Mouse (Mus musculus) limb, embryonic 15.5 days (tissue): ENCODE measurements around the gene Foxp1. TPM values are rescaled to one million over a fixed set of nuclear protein-coding genes. Genes with fewer than 3 reads are reported as not detected.

ENCODE experiments used
- ATAC-seq: fragments of 200-750 bp; cut with Nextera tagmentation; 2 replicates; pipeline ENCODE4 v1.8.0; 2017; ENCODE audit warnings: low read depth, moderate TSS enrichment; ENCODE audit not compliant: insufficient number of reproducible peaks, low FRiP score, low TSS enrichment
- H3K27ac ChIP-seq: fragments of 300-500 bp; sonication (generic); 2 replicates; pipeline ENCODE4 v1.5.1; 2015; ENCODE audit warnings: moderate library complexity, mild to moderate bottlenecking, inconsistent platforms
- H3K27me3 ChIP-seq: fragments of 300-500 bp; sonication (generic); 2 replicates; pipeline ENCODE4 v1.6.1; 2015; ENCODE audit warnings: inconsistent platforms
- H3K36me3 ChIP-seq: fragments of 300-500 bp; sonication (generic); 2 replicates; pipeline ENCODE4 v1.6.1; 2015; ENCODE audit warnings: inconsistent platforms
- H3K4me1 ChIP-seq: fragments of 300-500 bp; sonication (generic); 2 replicates; pipeline ENCODE4 v1.6.1; 2015; ENCODE audit warnings: inconsistent platforms
- H3K4me2 ChIP-seq: fragments of 300-500 bp; sonication (generic); 2 replicates; pipeline ENCODE4 v1.6.1; 2015; ENCODE audit warnings: mild to moderate bottlenecking, inconsistent platforms
- H3K4me3 ChIP-seq: fragments of 300-500 bp; sonication (generic); 2 replicates; pipeline ENCODE4 v1.5.1; 2015; ENCODE audit warnings: mild to moderate bottlenecking, inconsistent platforms
- H3K9ac ChIP-seq: fragments of 300-500 bp; sonication (generic); 2 replicates; pipeline ENCODE4 v1.6.1; 2015; ENCODE audit warnings: inconsistent platforms
- H3K9me3 ChIP-seq: fragments of 300-500 bp; sonication (generic); 2 replicates; pipeline ENCODE4 v1.6.1; 2016; ENCODE audit warnings: inconsistent platforms
- WGBS: fragments of 180-500 bp; shearing (Covaris S2); methylation state at CpG from one replicate; pipeline ENCODE4 v1.1.7; 2015; 5-methylcytosine and 5-hydroxymethylcytosine counted together
- polyA plus RNA-seq: library from polyadenylated mRNA; unstranded; fragments of >200 nt; fragmentation: Nextera tagmentation; extraction: Ambion mirVana; gene quantifications from 2 replicates; pipeline ENCODE4 v1.2.1, GENCODE M21; 2015

Gene Foxp1
- polyA plus RNA-seq, 1 experiment from 2014 or later = 142 TPM

DNA sequence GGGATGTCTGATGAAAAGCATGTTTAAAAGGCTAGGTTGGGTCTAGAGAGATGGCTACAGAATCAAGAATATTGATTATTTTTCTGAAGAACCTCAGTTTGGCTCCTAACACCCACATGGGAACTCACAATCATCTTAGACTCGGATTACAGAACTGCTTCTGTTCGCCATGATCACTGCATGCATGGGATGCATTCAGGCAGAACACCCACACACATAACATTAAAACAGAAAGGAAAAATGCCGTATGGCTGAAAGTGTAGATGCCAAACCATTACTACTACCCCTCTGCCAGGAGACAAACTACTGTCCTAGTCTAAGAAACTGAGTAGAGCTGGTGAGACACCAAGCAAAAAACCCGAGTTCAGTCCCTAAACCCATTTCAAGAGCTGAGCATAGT is 192.4 kb downstream of the Foxp1 start:
- Histone ChIP-seq H3K27me3 (no peaks in the 10 kb centered on the region), H3K27ac (no peak overlapping the region), H3K4me3 (no peak overlapping the region), H3K4me1 (no peaks in the 10 kb centered on the region), H3K4me2 (no peak overlapping the region), H3K9ac (no peak overlapping the region), H3K36me3 (no peaks in the 10 kb centered on the region), H3K9me3 (no peaks in the 10 kb centered on the region)
- ATAC-seq = no peak
- 83% methylated on average over 4 of the region's 4 CpGs for WGBS

DNA sequence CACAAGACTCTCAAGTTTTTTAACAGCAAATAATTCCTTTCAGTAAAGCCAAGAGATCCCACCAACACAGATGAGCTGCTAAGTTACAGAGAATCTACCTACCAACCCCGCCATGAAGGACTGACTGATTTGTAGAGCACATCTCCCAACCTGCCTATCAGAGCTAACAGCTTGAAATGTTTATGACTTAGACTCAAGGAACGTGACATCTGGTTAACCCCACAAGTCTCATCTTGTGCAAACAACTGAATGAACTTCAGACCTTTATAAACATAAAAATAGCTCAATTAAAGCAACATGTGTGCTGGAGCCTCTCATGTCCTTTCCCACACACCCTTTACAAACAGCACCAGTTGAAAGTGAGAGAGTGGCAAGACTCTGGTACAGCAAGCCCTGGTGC is 193.9 kb downstream of the Foxp1 start:
- H3K4me1 ChIP-seq = no peaks in the 10 kb centered on the region
- H3K27ac ChIP-seq = no peak overlapping the region
- H3K4me3 ChIP-seq = no peak overlapping the region
- no peak overlapping the region for H3K9ac ChIP-seq
- 20% methylated on average over 2 of the region's 2 CpGs for WGBS
- H3K27me3 ChIP-seq = no peaks in the 10 kb centered on the region
- H3K4me2 ChIP-seq = no peak overlapping the region
- ATAC-seq = no peak
- H3K36me3 ChIP-seq = no peaks in the 10 kb centered on the region
- H3K9me3 ChIP-seq = no peaks in the 10 kb centered on the region

DNA sequence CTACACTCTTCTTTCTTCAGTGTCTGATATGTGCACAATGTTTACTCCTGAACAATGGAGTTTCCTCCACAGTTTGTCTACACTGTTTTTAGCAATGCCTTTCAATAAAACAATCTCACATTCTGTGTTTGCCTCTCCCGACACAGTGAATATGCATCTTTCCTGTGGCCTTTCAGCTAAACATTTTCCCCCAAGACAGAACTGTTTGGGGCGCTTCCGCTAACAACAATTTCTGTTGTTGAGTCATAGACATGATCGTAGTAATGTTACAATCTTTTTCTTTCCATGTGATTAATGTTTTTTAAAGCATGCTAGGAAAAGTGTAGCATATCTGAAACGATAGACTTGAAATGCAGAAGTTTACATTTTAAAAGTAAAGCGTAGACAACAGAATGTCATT is 194.4 kb downstream of the Foxp1 start:
- Histone ChIP-seq H3K27me3 (no peaks in the 10 kb centered on the region), H3K4me2 (no peak overlapping the region), H3K36me3 (no peaks in the 10 kb centered on the region), H3K9me3 (no peaks in the 10 kb centered on the region), H3K27ac (no peak overlapping the region), H3K4me1 (no peaks in the 10 kb centered on the region), H3K9ac (no peak overlapping the region), H3K4me3 (no peak overlapping the region)
- ATAC-seq = no peak
- 65% methylated on average over 6 of the region's 6 CpGs for WGBS

DNA sequence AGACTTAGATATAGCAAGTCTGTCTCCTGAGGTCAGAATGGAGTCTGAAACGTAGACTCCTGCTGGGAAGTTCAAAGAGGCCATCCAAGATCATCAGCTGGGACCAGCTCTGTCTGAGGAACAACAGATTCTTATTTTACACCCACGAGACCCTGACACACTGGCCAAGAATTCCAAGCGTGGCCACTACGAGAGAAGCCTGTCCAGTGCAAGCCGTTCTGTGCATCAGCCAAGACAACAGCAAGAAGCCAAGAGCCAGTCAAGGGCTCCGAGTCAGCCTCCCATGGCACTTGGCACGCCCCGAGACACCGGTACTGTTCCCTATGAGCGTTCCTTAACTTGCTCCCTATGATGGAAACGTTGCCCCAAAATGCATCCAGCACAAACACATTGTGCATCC is 194.8 kb downstream of the Foxp1 start:
- 76% methylated on average over 11 of the region's 11 CpGs for WGBS
- H3K27me3 ChIP-seq = no peaks in the 10 kb centered on the region
- H3K4me3 ChIP-seq = no peak overlapping the region
- no peak for ATAC-seq
- no peaks in the 10 kb centered on the region for H3K9me3 ChIP-seq
- H3K4me2 ChIP-seq = no peak overlapping the region
- no peak overlapping the region for H3K27ac ChIP-seq
- no peak overlapping the region for H3K9ac ChIP-seq
- no peaks in the 10 kb centered on the region for H3K36me3 ChIP-seq
- H3K4me1 ChIP-seq = no peaks in the 10 kb centered on the region

DNA sequence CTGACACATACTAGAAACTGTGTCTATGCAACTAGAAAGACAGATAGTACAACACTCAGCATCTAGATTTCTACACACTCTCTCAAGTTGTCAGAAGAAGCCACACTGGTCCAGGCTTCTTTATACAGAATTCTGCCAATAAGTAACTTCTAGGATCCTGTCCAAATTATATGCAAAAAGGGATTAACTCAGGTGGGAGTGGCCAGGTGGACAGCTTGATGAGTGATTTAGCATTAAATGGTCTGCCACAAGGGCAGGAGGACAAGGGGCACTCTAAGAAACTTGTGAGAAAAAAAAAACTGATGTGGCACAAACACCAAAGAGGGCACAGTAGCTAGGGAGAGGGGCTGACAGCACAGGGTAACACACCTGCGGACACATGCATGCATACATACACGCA is 196.6 kb downstream of the Foxp1 start:
- no peak overlapping the region for H3K4me2 ChIP-seq
- H3K27me3 ChIP-seq = no peaks in the 10 kb centered on the region
- no peak overlapping the region for H3K4me3 ChIP-seq
- H3K4me1 ChIP-seq = no peaks in the 10 kb centered on the region
- ATAC-seq = no peak
- no peaks in the 10 kb centered on the region for H3K36me3 ChIP-seq
- no peak overlapping the region for H3K9ac ChIP-seq
- WGBS = 85% methylated on average over 2 of the region's 2 CpGs
- H3K27ac ChIP-seq = no peak overlapping the region
- no peaks in the 10 kb centered on the region for H3K9me3 ChIP-seq

DNA sequence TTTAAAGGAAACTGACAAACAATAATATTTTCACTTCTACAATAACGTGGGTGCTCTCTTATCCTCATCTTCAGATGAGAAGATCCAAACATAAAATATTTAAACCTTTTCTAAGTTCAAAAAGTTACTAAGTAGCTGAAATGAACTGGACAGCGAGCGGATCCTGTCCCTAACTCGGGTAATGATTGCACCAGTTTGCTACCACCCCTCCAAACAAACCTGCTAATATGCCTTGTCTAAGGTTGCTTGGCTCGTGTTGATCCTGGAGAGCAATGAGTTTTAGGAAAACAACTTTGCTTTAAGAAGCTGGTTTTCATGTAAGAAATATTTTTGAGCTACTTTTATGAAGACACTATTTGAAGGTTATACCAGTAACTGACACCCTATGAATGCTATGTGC is 197.1 kb downstream of the Foxp1 start:
- Histone ChIP-seq H3K9me3 (no peaks in the 10 kb centered on the region), H3K36me3 (no peaks in the 10 kb centered on the region), H3K4me1 (no peaks in the 10 kb centered on the region), H3K27ac (no peak overlapping the region), H3K9ac (no peak overlapping the region), H3K4me2 (no peak overlapping the region), H3K4me3 (no peak overlapping the region), H3K27me3 (no peaks in the 10 kb centered on the region)
- no peak for ATAC-seq
- WGBS = 88% methylated on average over 5 of the region's 5 CpGs

- WGBS = 74% methylated on average over 8 of the region's 8 CpGs
- H3K27me3 ChIP-seq = no peaks in the 10 kb centered on the region
- H3K4me3 ChIP-seq = no peak overlapping the region
- no peak overlapping the region for H3K27ac ChIP-seq
- H3K36me3 ChIP-seq = no peaks in the 10 kb centered on the region
- H3K9ac ChIP-seq = no peak overlapping the region
- ATAC-seq = no peak
- H3K4me2 ChIP-seq = no peak overlapping the region
- H3K9me3 ChIP-seq = no peaks in the 10 kb centered on the region
- peaks cover 6% of the 10 kb centered on the region; the same call in 1 of the 2 replicates for H3K4me1 ChIP-seq
Measured at GRCm38 (mm10) chr6:99322132-99322904, 200.2 kb downstream of the Foxp1 start.

- H3K4me1 ChIP-seq = peaks cover 6% of the 10 kb centered on the region; the same call in 1 of the 2 replicates
- H3K4me2 ChIP-seq = no peak overlapping the region
- no peak for ATAC-seq
- WGBS = 89% methylated on average over 8 of the region's 8 CpGs
- no peak overlapping the region for H3K9ac ChIP-seq
- H3K27me3 ChIP-seq = no peaks in the 10 kb centered on the region
- no peak overlapping the region for H3K4me3 ChIP-seq
- H3K36me3 ChIP-seq = no peaks in the 10 kb centered on the region
- no peak overlapping the region for H3K27ac ChIP-seq
- no peaks in the 10 kb centered on the region for H3K9me3 ChIP-seq
Measured at GRCm38 (mm10) chr6:99320444-99320843, 202.1 kb downstream of the Foxp1 start.

DNA sequence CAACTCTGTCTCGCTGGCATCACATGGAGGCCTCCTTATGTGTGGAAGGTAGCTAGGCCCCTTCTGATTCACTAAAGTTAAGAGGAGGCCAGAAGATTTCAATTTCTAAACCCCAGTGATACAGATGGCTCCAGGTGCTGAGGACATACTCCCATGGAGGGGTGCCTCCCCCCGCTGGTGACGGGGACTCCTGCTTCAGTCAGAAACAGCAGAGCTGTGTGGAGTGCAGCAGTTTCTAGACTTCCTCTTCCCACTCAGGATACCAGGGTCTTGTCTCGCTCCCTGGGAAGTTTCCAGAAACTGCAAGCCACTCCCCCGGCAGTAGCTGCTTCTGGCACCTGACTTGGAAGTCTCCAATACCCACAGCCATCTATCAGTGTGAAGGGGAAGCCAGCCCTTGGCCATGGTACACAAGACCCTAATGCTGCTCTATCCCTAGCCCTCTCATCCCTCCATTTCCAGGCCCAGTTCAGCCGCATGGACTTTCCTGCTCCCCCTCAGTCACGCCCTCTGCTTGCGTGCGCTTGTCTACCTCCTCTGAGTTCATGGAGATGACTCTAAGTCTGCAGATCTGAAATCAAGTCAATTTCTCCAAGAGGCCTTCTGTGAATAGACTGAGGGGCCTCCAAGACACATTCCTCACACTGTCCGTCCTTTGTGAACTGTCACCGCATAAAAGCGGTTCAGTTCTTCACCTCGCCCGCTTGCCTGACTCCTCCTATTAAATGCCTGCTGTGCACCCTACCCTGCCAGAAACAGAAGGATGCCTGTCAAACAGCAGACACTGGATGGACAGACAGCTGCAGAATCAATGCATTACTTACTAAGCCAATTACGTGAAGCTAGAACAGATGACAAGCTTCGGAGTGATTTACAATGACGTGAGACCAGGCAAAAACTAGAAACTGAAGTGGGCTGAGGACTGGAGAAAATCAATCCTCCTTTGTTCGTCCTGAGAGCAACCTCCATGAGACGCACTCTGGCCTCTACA is 202.8 kb downstream of the Foxp1 start:
- Histone ChIP-seq H3K4me3 (no peak overlapping the region), H3K9ac (no peak overlapping the region)
- 84% methylated on average over 19 of the region's 19 CpGs for WGBS

GRCm38 (mm10) chr6:99314746-99315145 is 207.8 kb downstream of the Foxp1 start:
- H3K9ac ChIP-seq = no peak overlapping the region
- H3K27me3 ChIP-seq = no peaks in the 10 kb centered on the region
- no peak overlapping the region for H3K4me2 ChIP-seq
- 47% methylated on average over 3 of the region's 3 CpGs for WGBS
- no peaks in the 10 kb centered on the region for H3K36me3 ChIP-seq
- H3K4me1 ChIP-seq = peaks cover 6% of the 10 kb centered on the region; the same call in 1 of the 2 replicates
- no peaks in the 10 kb centered on the region for H3K9me3 ChIP-seq
- no peak overlapping the region for H3K27ac ChIP-seq
- H3K4me3 ChIP-seq = no peak overlapping the region
- ATAC-seq = no peak

More for the DNA sequence above, 202.8 kb downstream of the Foxp1 start:
- H3K4me2 ChIP-seq = no peak overlapping the region
- H3K27ac ChIP-seq = no peak overlapping the region
- ATAC-seq = no peak
- H3K4me1 ChIP-seq = peaks cover 6% of the 10 kb centered on the region; the same call in 1 of the 2 replicates
- H3K27me3 ChIP-seq = no peaks in the 10 kb centered on the region
- no peaks in the 10 kb centered on the region for H3K9me3 ChIP-seq
- no peaks in the 10 kb centered on the region for H3K36me3 ChIP-seq

- 47% methylated on average over 12 of the region's 12 CpGs for WGBS
- no peaks in the 10 kb centered on the region for H3K9me3 ChIP-seq
- no peak for ATAC-seq
Measured at GRCm38 (mm10) chr6:99310529-99310928, 212.0 kb downstream of the Foxp1 start.

GRCm38 (mm10) chr6:99310171-99310500 is 212.4 kb downstream of the Foxp1 start:
- H3K36me3 ChIP-seq = no peaks in the 10 kb centered on the region
- no peak overlapping the region for H3K4me3 ChIP-seq
- H3K9me3 ChIP-seq = no peaks in the 10 kb centered on the region
- ATAC-seq = no peak
- no peak overlapping the region for H3K4me2 ChIP-seq
- H3K27me3 ChIP-seq = no peaks in the 10 kb centered on the region
- no peak overlapping the region for H3K27ac ChIP-seq
- 57% methylated on average over 3 of the region's 3 CpGs for WGBS
- no peaks in the 10 kb centered on the region for H3K4me1 ChIP-seq
- H3K9ac ChIP-seq = no peak overlapping the region

More at GRCm38 (mm10) chr6:99310529-99310928, 212.0 kb downstream of the Foxp1 start:
- no peaks in the 10 kb centered on the region for H3K36me3 ChIP-seq
- no peak overlapping the region for H3K27ac ChIP-seq
- no peaks in the 10 kb centered on the region for H3K4me1 ChIP-seq
- no peak overlapping the region for H3K9ac ChIP-seq
- H3K4me3 ChIP-seq = no peak overlapping the region
- no peaks in the 10 kb centered on the region for H3K27me3 ChIP-seq
- H3K4me2 ChIP-seq = no peak overlapping the region
